Mouse (Mus musculus) CD8-positive naive resting alpha-beta T cell, adult 57 days (primary cell): ENCODE data around the gene Slc4a5. TPM values are rescaled to one million over a fixed set of nuclear protein-coding genes. Genes with fewer than 3 reads are reported as not detected.

Experiments used
- total RNA-seq: library from RNA; stranded (reverse); gene quantifications from one replicate; pipeline ENCODE4 v1.2.4, GENCODE M21; 2023

Slc4a5 gene
- not detected for total RNA-seq

GRCm38 (mm10) chr6:83219814-83220213 lies at the start of gene Slc4a5:
Gene Slc4a5, plus strand, starts transcription at chr6:83219828.

GRCm38 (mm10) chr6:83325525-83326393 lies 106.1 kb downstream of the Slc4a5 start, which contains the start of the genes Mthfd2 and Mob1a:
Gene Mthfd2, minus strand, starts transcription at chr6:83325908.
Gene Mob1a, plus strand, starts transcription at chr6:83326016.

GRCm38 (mm10) chr6:83348873-83349272 lies 129.2 kb downstream of the Slc4a5 start, which contains the start of gene Bola3:
Gene Bola3, plus strand, starts transcription at chr6:83349147.

Other genes with a start within 250 kb of the Slc4a5 start
- 20.4 TPM for gene Dok1, start 186.4 kb upstream of the Slc4a5 start, total RNA-seq
- gene Loxl3, start 185.7 kb upstream of the Slc4a5 start, total RNA-seq, result not detected
- 325 TPM for gene Aup1, start 165.3 kb upstream of the Slc4a5 start, total RNA-seq
- 27.9 TPM for gene Htra2, start 164.6 kb upstream of the Slc4a5 start, total RNA-seq
- 15.2 TPM for gene Dqx1, start 162.0 kb upstream of the Slc4a5 start, total RNA-seq
- gene Tlx2, start 149.5 kb upstream of the Slc4a5 start, total RNA-seq, result not detected
- gene Pcgf1, start 142.0 kb upstream of the Slc4a5 start, total RNA-seq, result 32.1 TPM
- gene Lbx2, start 133.5 kb upstream of the Slc4a5 start, total RNA-seq, result not detected
- 16.0 TPM for gene Ccdc142, start 118.2 kb upstream of the Slc4a5 start, total RNA-seq
- gene Gm42688, start 118.2 kb upstream of the Slc4a5 start, total RNA-seq, result 9.5 TPM
- gene Mrpl53, start 110.8 kb upstream of the Slc4a5 start, total RNA-seq, result 28.5 TPM
- 33.9 TPM for gene Mogs, start 104.3 kb upstream of the Slc4a5 start, total RNA-seq
- 42.7 TPM for gene Wbp1, start 98.3 kb upstream of the Slc4a5 start, total RNA-seq
- 33.8 TPM for gene Ino80b, start 94.4 kb upstream of the Slc4a5 start, total RNA-seq
- not detected for gene Rtkn, start 84.4 kb upstream of the Slc4a5 start, total RNA-seq
- gene Wdr54, start 63.4 kb upstream of the Slc4a5 start, total RNA-seq, result not detected
- gene 1700003E16Rik, start 63.4 kb upstream of the Slc4a5 start, total RNA-seq, result not detected
- gene Dctn1, start 53.9 kb upstream of the Slc4a5 start, total RNA-seq, result 103 TPM
- gene Mthfd2, start 106.1 kb downstream of the Slc4a5 start, total RNA-seq, result 26.2 TPM
- gene Mob1a, start 106.2 kb downstream of the Slc4a5 start, total RNA-seq, result 102 TPM
- gene Bola3, start 129.3 kb downstream of the Slc4a5 start, total RNA-seq, result 30.7 TPM
- gene Tet3, start 239.3 kb downstream of the Slc4a5 start, total RNA-seq, result 152 TPM